Mouse (Mus musculus) c-Kit-positive CD71-negative TER-119-negative erythroid progenitor cells, embryonic 14.5 days (primary cell): Measurements from ENCODE around the gene Osbpl9.

ENCODE experiments used
- DNase-seq: peaks from one replicate; pipeline ENCODE4 v3.0.0-alpha.2; 2013; ENCODE audit warnings: low read depth

Gene Osbpl9

GRCm38 (mm10) chr4:109201582-109202424 lies at the start of gene Osbpl9:
Gene Osbpl9, minus strand, starts transcription at chr4:109202272.
- peak; percentile 96 for DNase-seq

- no peak for DNase-seq
These were observed 49.5 kb upstream of the Osbpl9 start for GRCm38 (mm10) chr4:109251605-109252004.

GRCm38 (mm10) chr4:109245016-109245620 lies 43.0 kb upstream of the Osbpl9 start:
- DNase-seq, result no peak

- DNase-seq, result no peak
These were observed 42.4 kb upstream of the Osbpl9 start for GRCm38 (mm10) chr4:109244506-109244905.

- no peak for DNase-seq
These were observed 39.9 kb upstream of the Osbpl9 start for GRCm38 (mm10) chr4:109241934-109242333.

GRCm38 (mm10) chr4:109241221-109241620 lies 39.1 kb upstream of the Osbpl9 start:
- no peak for DNase-seq

GRCm38 (mm10) chr4:109238428-109239268 lies 36.6 kb upstream of the Osbpl9 start:
- no peak for DNase-seq

- no peak for DNase-seq
These were observed 34.3 kb upstream of the Osbpl9 start for GRCm38 (mm10) chr4:109236186-109236879.

GRCm38 (mm10) chr4:109234806-109235350 lies 32.8 kb upstream of the Osbpl9 start:
- DNase-seq, result no peak

- no peak for DNase-seq
These were observed 32.1 kb upstream of the Osbpl9 start, which contains the start of gene Calr4 for GRCm38 (mm10) chr4:109234185-109234584. Gene Calr4, plus strand, starts transcription at chr4:109234485.

GRCm38 (mm10) chr4:109229766-109230279 lies 27.8 kb upstream of the Osbpl9 start:
- DNase-seq, result no peak

- no peak for DNase-seq
These were observed 24.0 kb upstream of the Osbpl9 start for GRCm38 (mm10) chr4:109226071-109226470.

GRCm38 (mm10) chr4:109225606-109226005 lies 23.5 kb upstream of the Osbpl9 start:
- DNase-seq, result no peak

GRCm38 (mm10) chr4:109224762-109225552 lies 22.9 kb upstream of the Osbpl9 start:
- DNase-seq, result no peak

GRCm38 (mm10) chr4:109222001-109222400 lies 19.9 kb upstream of the Osbpl9 start:
- no peak for DNase-seq

- no peak for DNase-seq
These were observed 18.4 kb upstream of the Osbpl9 start for GRCm38 (mm10) chr4:109220441-109220940.

GRCm38 (mm10) chr4:109218008-109218407 lies 15.9 kb upstream of the Osbpl9 start:
- no peak for DNase-seq

- DNase-seq, result no peak
These were observed 11.9 kb upstream of the Osbpl9 start for GRCm38 (mm10) chr4:109213986-109214385.

GRCm38 (mm10) chr4:109210881-109211280 lies 8.8 kb upstream of the Osbpl9 start:
- no peak for DNase-seq

GRCm38 (mm10) chr4:109210253-109210652 lies 8.2 kb upstream of the Osbpl9 start:
- no peak for DNase-seq
